Mouse (Mus musculus) hematopoietic multipotent progenitor cell, adult 10-12 weeks (in vitro differentiated cells): Measurements from ENCODE around the gene Fthl17b. TPM values are rescaled to one million over a fixed set of nuclear protein-coding genes. Genes with fewer than 3 reads are reported as not detected.

Experiments used
- polyA plus RNA-seq: library from polyadenylated mRNA; stranded (reverse); fragments of >175 nt; gene quantifications from 2 replicates; pipeline ENCODE4 v1.2.3, GENCODE M21; 2012; ENCODE audit warnings: low replicate concordance

The Fthl17b gene
- not detected in 2 replicates for polyA plus RNA-seq

GRCm38 (mm10) chrX:8962875-8963274 is at the start of gene Fthl17b:
TSS of gene Fthl17b (minus strand) at chrX:8962975.

GRCm38 (mm10) chrX:8986655-8987054 is 23.9 kb upstream of the Fthl17b start, which contains the start of gene Fthl17d:
TSS of gene Fthl17d (minus strand) at chrX:8986755.

GRCm38 (mm10) chrX:8976459-8976858 is 13.7 kb upstream of the Fthl17b start, which contains the start of gene Fthl17c:
TSS of gene Fthl17c (minus strand) at chrX:8976559.

Other genes with a start within 250 kb of the Fthl17b start
- not detected in 2 replicates for gene Ssx9, start 214.5 kb downstream of the Fthl17b start, polyA plus RNA-seq
- not detected in 2 replicates for gene Ssxb5, start 159.3 kb downstream of the Fthl17b start, polyA plus RNA-seq
- not detected in 2 replicates for gene Gm6592, start 119.0 kb downstream of the Fthl17b start, polyA plus RNA-seq
- gene Gm5751, start 88.7 kb downstream of the Fthl17b start, polyA plus RNA-seq: not detected in 2 replicates
- 3.0 and 6.9 TPM in 2 replicates for gene B630019K06Rik, start 70.6 kb downstream of the Fthl17b start, polyA plus RNA-seq
- gene Fthl17c, start 13.6 kb upstream of the Fthl17b start, polyA plus RNA-seq: not detected in 2 replicates
- not detected in 2 replicates for gene Fthl17d, start 23.8 kb upstream of the Fthl17b start, polyA plus RNA-seq
- not detected in 2 replicates for gene Fthl17e, start 70.5 kb upstream of the Fthl17b start, polyA plus RNA-seq
- gene Fthl17f, start 100.0 kb upstream of the Fthl17b start, polyA plus RNA-seq: not detected in 2 replicates
- gene 4930402K13Rik, start 141.6 kb upstream of the Fthl17b start, polyA plus RNA-seq: not detected in 2 replicates
- 0.39 and 1.5 TPM in 2 replicates for gene Lancl3, start 236.9 kb upstream of the Fthl17b start, polyA plus RNA-seq